Mouse (Mus musculus) neural tube, embryonic 12.5 days (tissue): ENCODE measurements around the gene Gstm4. TPM values are rescaled to one million over a fixed set of nuclear protein-coding genes. Genes with fewer than 3 reads are reported as not detected.
"Not testable (repeated sequence)": the region's sequence is repeated elsewhere in the genome, so short reads cannot be mapped to it uniquely, and the experiment has no call there.

Experiments
- ATAC-seq: fragments of 200-750 bp; cut with Nextera tagmentation; 2 replicates; pipeline ENCODE4 v1.8.0; 2017; ENCODE audit warnings: low read depth, mild to moderate bottlenecking, moderate TSS enrichment, moderate library complexity; ENCODE audit not compliant: low FRiP score
- H3K27ac ChIP-seq: fragments of 300-500 bp; sonication (generic); 2 replicates; pipeline ENCODE4 v1.5.1; 2016
- H3K27me3 ChIP-seq: fragments of 300-500 bp; sonication (generic); replicated peaks from 2 replicates; pipeline ENCODE4 v1.6.1; 2016; ENCODE audit warnings: mild to moderate bottlenecking
- H3K36me3 ChIP-seq: fragments of 300-500 bp; sonication (generic); 2 replicates; pipeline ENCODE4 v1.6.1; 2016; ENCODE audit warnings: mild to moderate bottlenecking
- H3K4me1 ChIP-seq: fragments of 300-500 bp; sonication (generic); 2 replicates; pipeline ENCODE4 v1.6.1; 2016
- H3K4me2 ChIP-seq: fragments of 300-500 bp; sonication (generic); replicated peaks from 2 replicates; pipeline ENCODE4 v1.6.1; 2016; ENCODE audit warnings: mild to moderate bottlenecking
- H3K4me3 ChIP-seq: fragments of 300-500 bp; sonication (generic); 2 replicates; pipeline ENCODE4 v1.5.1; 2016
- H3K9ac ChIP-seq: fragments of 300-500 bp; sonication (generic); 2 replicates; pipeline ENCODE4 v1.6.1; 2016; ENCODE audit warnings: mild to moderate bottlenecking
- H3K9me3 ChIP-seq: fragments of 300-500 bp; sonication (generic); 2 replicates; pipeline ENCODE4 v1.6.1; 2016; ENCODE audit warnings: mild to moderate bottlenecking
- WGBS: fragments of 180-500 bp; shearing (Covaris S2); methylation state at CpG from one replicate; pipeline ENCODE4 v1.1.7; 2016; 5-methylcytosine and 5-hydroxymethylcytosine counted together
- polyA plus RNA-seq: library from polyadenylated mRNA; unstranded; fragments of >200 nt; fragmentation: Nextera tagmentation; extraction: Ambion mirVana; gene quantifications from 2 replicates; pipeline ENCODE4 v1.2.1, GENCODE M21; 2016

Gstm4 gene
- polyA plus RNA-seq, 1 experiment from 2014 or later = 14.5 TPM

DNA sequence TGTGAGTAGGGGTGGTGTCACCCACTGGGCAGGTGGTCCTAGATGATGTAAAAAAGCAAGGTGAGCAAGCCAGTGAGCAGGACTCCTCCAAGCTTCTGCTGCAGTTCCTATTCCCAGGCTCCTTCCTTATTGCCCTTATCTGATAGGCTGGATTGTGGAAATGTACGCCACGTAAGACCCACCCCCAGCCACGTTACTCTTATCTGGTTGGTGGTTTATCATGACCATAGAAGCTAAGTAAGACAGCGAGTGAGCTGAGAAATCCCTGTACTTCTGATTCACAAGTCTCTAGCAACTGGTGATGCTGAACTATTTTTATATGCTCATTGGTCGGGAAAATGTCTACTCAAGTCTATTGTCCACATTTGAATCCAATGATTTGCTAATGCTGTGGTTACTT, 18.6 kb downstream of the Gstm4 start:
- no peaks in the 10 kb centered on the region for H3K27me3 ChIP-seq
- H3K4me3 ChIP-seq = no peak overlapping the region
- no peak overlapping the region for H3K9ac ChIP-seq
- no peaks in the 10 kb centered on the region for H3K9me3 ChIP-seq
- H3K36me3 ChIP-seq = no peaks in the 10 kb centered on the region
- no peak overlapping the region for H3K27ac ChIP-seq
- WGBS = 80% methylated on average over 5 of the region's 5 CpGs
- ATAC-seq = no peak
- no peak overlapping the region for H3K4me2 ChIP-seq
- no peaks in the 10 kb centered on the region for H3K4me1 ChIP-seq

DNA sequence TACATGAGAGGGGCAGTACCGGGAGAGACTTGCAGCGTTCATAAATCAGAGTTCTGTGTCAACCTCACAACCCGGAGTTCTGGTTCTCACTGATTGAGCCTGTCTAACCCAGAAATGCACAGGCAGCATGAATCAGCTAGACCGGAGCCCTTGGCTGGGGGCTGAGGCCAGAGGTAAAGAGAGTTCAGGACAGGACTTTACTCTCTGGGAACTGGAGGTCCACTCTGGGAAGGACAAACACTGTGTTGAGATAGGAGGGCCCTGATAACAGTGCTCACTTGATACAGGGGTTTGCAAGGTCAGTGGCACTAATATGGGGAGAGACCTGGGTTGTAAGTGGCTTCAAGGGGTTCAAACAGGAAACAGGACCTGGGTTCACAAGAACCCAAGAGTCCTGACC, 19.4 kb downstream of the Gstm4 start:
- Histone ChIP-seq H3K4me2 (no peak overlapping the region), H3K4me1 (no peaks in the 10 kb centered on the region), H3K27me3 (no peaks in the 10 kb centered on the region), H3K4me3 (no peak overlapping the region), H3K9me3 (no peaks in the 10 kb centered on the region), H3K27ac (no peak overlapping the region), H3K9ac (no peak overlapping the region), H3K36me3 (no peaks in the 10 kb centered on the region)
- ATAC-seq = no peak
- WGBS = 76% methylated on average over 4 of the region's 4 CpGs

DNA sequence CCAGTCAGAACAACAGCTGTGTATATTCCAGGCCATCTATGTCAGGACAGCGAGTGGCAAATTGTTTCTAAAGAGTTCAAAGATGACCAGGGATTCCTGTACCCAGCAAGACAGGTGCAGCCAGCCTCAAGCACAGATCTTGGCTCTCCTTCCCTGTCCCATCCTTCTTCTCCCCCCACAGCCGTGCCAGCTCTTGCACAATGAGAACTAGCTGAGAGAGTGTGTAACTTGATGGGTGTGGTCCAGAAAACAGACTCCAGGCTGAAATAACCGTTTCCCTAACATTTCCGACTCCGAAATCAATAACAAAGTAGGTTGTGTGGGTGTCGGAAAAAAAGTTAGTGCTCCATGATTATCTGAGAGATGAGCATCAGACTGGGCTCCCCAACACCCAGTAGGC, 22.0 kb downstream of the Gstm4 start:
- Histone ChIP-seq H3K4me1 (no peaks in the 10 kb centered on the region), H3K36me3 (no peaks in the 10 kb centered on the region), H3K4me2 (no peak overlapping the region), H3K27ac (no peak overlapping the region), H3K9me3 (no peaks in the 10 kb centered on the region), H3K4me3 (no peak overlapping the region), H3K9ac (no peak overlapping the region), H3K27me3 (no peaks in the 10 kb centered on the region)
- WGBS = 86% methylated on average over 6 of the region's 6 CpGs
- no peak for ATAC-seq

DNA sequence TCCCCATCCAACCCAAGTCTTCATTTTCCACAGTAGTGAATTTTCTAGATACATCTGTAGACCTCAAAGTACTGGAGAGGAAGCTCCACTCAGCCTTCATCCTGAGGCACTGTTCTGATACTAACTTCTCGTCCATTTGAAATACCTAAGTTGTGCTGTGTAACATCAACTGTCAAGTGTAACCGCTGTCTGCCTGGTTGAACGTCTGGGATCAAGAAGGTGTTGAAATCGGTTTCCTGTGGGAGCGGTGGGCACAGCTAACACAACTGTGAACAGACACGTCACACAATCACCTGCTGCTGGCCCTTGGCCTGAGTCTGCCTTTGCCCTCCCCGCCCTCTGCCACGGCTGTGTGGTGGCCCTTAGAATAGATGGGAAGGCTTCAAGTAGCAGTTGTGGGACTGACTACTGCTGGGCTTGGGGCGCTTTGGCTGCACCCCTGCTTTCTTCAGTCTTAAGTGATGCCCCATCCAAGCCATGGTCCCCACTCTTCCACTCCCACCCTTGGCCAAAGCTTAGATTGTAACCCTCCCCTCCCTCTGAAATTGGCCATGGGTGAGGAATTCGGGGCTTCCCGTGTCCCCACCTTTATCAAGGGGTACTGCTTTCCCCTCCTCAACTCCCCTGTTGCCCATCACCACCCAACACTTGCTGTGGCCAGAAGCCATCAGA, 24.2 kb downstream of the Gstm4 start:
- H3K27ac ChIP-seq, H3K36me3 ChIP-seq, H3K4me2 ChIP-seq, H3K9ac ChIP-seq, H3K9me3 ChIP-seq, ATAC-seq, H3K4me3 ChIP-seq, H3K27me3 ChIP-seq, H3K4me1 ChIP-seq: not testable (repeated sequence)
- WGBS = 89% methylated on average over 11 of the region's 11 CpGs

GRCm38 (mm10) chr3:108019226-108019625, 25.5 kb downstream of the Gstm4 start:
- not testable (repeated sequence) for H3K9ac ChIP-seq, H3K4me1 ChIP-seq, H3K27me3 ChIP-seq, ATAC-seq, H3K27ac ChIP-seq, H3K36me3 ChIP-seq, H3K9me3 ChIP-seq, H3K4me2 ChIP-seq, H3K4me3 ChIP-seq
- WGBS = 77% methylated on average over 3 of the region's 3 CpGs

DNA sequence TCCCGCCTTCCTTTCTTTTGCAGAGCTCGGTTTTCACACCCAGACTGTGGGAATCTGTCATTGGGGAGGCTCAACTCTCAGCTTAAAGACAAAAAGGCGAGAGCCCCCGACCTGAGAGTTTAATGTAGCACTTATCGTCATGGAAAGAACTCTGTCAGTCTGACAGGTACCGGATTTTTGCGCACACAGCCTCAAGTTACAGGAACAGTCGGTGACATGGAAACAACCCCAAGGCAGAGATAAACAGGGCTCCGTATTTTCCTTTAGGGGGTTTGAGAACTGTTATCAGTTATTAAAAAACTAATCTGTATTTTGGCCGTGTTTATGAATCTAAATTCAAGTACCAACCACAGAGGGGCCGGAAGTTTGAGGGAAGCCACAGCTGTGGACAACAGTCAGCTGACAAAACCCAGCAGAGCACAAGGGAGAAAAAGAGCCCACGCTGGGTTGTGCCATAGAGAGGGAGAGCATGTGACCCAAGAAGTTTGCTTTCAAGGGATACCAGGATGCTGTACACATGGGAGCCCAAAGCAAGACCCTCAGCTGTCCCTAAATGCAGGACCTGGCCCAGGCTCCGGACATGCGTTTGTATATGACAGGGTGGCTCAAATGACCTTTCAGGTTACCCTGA, 26.4 kb downstream of the Gstm4 start:
- peak; percentile 1; the same call in 1 of the 2 replicates for ATAC-seq
- 36% methylated on average over 14 of the region's 14 CpGs for WGBS

DNA sequence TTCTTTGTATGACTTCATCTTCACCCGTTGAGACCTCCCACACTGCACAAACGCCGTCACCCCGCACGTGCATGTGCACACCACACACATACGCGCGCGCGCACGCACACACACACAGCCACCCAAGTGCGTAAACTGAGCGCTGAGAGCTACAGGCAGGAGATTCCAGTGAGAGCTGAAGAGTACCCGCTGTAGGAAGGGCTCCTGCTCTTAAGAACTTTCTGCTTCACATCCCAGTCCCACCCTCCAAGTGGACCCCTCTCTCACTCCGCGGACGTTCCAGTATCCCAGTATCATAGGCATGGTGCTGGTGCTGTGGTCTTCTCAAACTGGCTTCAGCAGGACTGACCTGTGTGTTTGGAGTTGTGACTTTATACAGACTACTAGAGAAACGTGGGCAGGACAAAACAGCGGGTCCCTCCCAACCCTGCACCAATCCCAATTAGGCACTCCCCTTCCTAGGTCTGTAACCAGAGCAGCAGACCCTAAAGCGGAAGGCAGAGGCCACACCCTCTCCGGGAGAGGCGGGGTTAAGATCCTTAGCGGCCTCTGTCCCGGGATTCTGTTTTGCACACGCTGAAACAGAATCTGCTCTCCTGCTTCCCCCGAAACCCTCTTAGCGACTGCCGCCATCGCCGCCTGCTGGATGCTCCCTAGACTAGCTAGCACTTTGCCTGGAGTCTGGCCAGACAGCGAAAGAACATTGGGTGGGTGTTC, 27.1 kb downstream of the Gstm4 start, which contains the start of gene Gstm1:
Gstm1 (minus strand) TSS at position 501 of the 717 bp plus-strand sequence.
- ATAC-seq = peak; percentile 95
- under 1% methylated on average over 31 of the region's 31 CpGs for WGBS
- no peaks in the 10 kb centered on the region for H3K27me3 ChIP-seq

More for the DNA sequence above, 26.4 kb downstream of the Gstm4 start:
- Histone ChIP-seq H3K9me3 (no peaks in the 10 kb centered on the region), H3K27ac (no peak overlapping the region), H3K4me3 (no peak overlapping the region), H3K9ac (no peak overlapping the region), H3K4me2 (peak overlapping the region; percentile 80), H3K36me3 (no peaks in the 10 kb centered on the region), H3K4me1 (peaks cover 7% of the 10 kb centered on the region; the same call in 1 of the 2 replicates), H3K27me3 (no peaks in the 10 kb centered on the region)

DNA sequence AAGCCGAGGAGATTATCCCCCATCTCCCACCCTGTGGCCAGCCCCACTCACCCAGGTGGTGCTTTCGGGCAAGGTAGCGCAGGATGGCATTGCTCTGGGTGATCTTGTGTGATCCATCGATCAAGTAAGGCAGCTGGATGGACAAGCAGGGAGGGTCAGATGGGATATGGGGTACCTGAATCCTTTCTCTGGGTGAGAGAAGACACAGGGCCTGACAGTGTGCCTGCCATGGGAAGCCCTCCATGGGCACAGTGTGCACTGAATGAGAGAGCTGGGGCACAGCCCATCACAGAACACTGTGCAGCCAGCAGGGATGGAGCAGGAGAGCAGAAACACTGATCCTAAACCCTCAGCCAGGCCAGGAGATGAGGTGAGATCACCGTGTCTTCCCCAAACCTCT, 28.2 kb downstream of the Gstm4 start:
- not testable (repeated sequence) for H3K36me3 ChIP-seq, H3K4me3 ChIP-seq, H3K9me3 ChIP-seq, H3K9ac ChIP-seq, ATAC-seq, H3K27ac ChIP-seq, H3K27me3 ChIP-seq, H3K4me1 ChIP-seq
- H3K4me2 ChIP-seq = peak overlapping the region; percentile 80; the same call in 1 of the 2 replicates
- 85% methylated on average over 5 of the region's 5 CpGs for WGBS

More for the DNA sequence above, 27.1 kb downstream of the Gstm4 start, which contains the start of gene Gstm1:
- H3K9me3 ChIP-seq = no peaks in the 10 kb centered on the region
- H3K36me3 ChIP-seq = no peaks in the 10 kb centered on the region
- H3K4me3 ChIP-seq = peak within 1 kb of the TSS; percentile 38
- 0 out of 2 replicates have a peak within 1 kb of the TSS, but pooled peaks have one; percentile 7 for H3K27ac ChIP-seq
- H3K9ac ChIP-seq = peak within 1 kb of the TSS; percentile 44; the same call in 1 of the 2 replicates
- H3K4me1 ChIP-seq = peaks cover 7% of the 10 kb centered on the region; the same call in 1 of the 2 replicates
- H3K4me2 ChIP-seq = peak within 1 kb of the TSS; percentile 80

DNA sequence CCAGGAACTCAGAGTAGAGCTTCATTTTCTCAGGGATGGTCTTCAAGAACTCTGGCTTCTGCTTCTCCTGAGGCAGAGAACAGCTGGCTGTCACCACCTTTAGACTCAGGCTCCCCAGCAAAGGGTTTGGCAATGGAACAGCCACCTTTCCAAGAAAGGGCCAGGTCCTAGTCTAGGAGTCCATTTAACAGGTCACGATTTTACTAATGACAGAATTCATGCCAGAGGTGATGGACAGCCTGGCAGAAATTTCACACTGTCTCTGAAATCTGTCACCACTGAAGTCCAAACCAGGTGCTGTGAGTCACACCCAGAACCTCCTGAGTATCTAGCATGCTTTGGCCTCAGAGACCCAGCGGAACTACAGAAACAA, 29.7 kb downstream of the Gstm4 start:
- H3K4me3 ChIP-seq = no peak overlapping the region
- no peak for ATAC-seq

GRCm38 (mm10) chr3:108014098-108014973, 30.4 kb downstream of the Gstm4 start:
- no peak overlapping the region for H3K9ac ChIP-seq
- no peak overlapping the region for H3K27ac ChIP-seq
- H3K4me3 ChIP-seq = no peak overlapping the region
- no peaks in the 10 kb centered on the region for H3K9me3 ChIP-seq
- no peaks in the 10 kb centered on the region for H3K27me3 ChIP-seq
- no peaks in the 10 kb centered on the region for H3K36me3 ChIP-seq
- no peak overlapping the region for H3K4me2 ChIP-seq
- 92% methylated on average over 8 of the region's 8 CpGs for WGBS
- no peak for ATAC-seq
- H3K4me1 ChIP-seq = peaks cover 12% of the 10 kb centered on the region

More for the DNA sequence above, 29.7 kb downstream of the Gstm4 start:
- no peak overlapping the region for H3K4me2 ChIP-seq
- no peak overlapping the region for H3K9ac ChIP-seq
- WGBS = 86% methylated on average over 2 of the region's 2 CpGs
- H3K27ac ChIP-seq = no peak overlapping the region
- H3K36me3 ChIP-seq = no peaks in the 10 kb centered on the region
- H3K4me1 ChIP-seq = peaks cover 12% of the 10 kb centered on the region
- no peaks in the 10 kb centered on the region for H3K9me3 ChIP-seq
- no peaks in the 10 kb centered on the region for H3K27me3 ChIP-seq

DNA sequence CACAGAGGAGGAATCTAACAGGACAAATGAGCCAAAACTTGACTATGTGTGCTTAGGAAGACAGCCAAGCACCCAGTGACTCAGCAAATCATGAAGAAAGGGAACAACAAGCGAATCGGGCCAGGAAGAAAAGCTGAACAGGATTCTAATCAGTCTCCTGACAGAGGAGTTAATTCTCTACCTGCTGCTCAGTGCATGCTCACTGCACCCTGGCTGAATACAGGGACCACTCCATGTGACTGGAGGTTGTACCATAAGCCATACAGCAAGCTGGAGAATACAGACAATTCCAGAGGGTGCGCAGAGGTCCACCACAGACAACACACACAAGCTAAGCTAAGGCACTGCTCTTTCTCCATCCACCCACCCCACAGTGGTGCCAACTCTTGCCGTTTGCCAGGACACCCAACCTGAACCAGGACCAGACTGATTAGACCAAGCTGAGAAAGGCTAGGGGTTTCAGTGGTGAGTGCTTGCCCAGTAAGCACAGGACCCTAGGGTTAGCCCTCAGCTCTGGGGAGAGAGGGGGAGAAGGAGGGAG, 31.3 kb downstream of the Gstm4 start:
- WGBS = 90% methylated on average over 4 of the region's 4 CpGs
- H3K4me1 ChIP-seq = peaks cover 12% of the 10 kb centered on the region
- no peaks in the 10 kb centered on the region for H3K27me3 ChIP-seq
- no peaks in the 10 kb centered on the region for H3K36me3 ChIP-seq
- no peak for ATAC-seq
- no peak overlapping the region for H3K9ac ChIP-seq
- no peak overlapping the region for H3K4me3 ChIP-seq
- no peak overlapping the region for H3K27ac ChIP-seq
- H3K9me3 ChIP-seq = no peaks in the 10 kb centered on the region
- H3K4me2 ChIP-seq = no peak overlapping the region
